Mouse (Mus musculus) thymus, adult 2 months (tissue): Measurements from ENCODE around the gene Ppm1m. TPM values are rescaled to one million over a fixed set of nuclear protein-coding genes. Genes with fewer than 3 reads are reported as not detected.

Experiments
- DNase-seq: peaks from one replicate; pipeline ENCODE4 v3.0.0; 2021
- H3K27ac ChIP-seq: fragments of 200-500 bp; 2 replicates; pipeline ENCODE4 v1.5.1; 2012; ENCODE audit warnings: low read length, control low read depth; ENCODE audit not compliant: control insufficient read depth, insufficient read depth
- H3K27me3 ChIP-seq: fragments of 200-500 bp; 2 replicates; pipeline ENCODE4 v1.6.1; 2012; ENCODE audit warnings: mild to moderate bottlenecking, low read length, moderate library complexity, mixed read lengths; ENCODE audit not compliant: control insufficient read depth, insufficient read depth
- H3K36me3 ChIP-seq: fragments of 200-500 bp; 2 replicates; pipeline ENCODE4 v1.6.1; 2012; ENCODE audit warnings: mild to moderate bottlenecking, low read length, moderate library complexity; ENCODE audit not compliant: control insufficient read depth, insufficient read depth
- H3K4me1 ChIP-seq: fragments of 200-500 bp; replicated peaks from 2 replicates; pipeline ENCODE4 v1.6.1; 2012; ENCODE audit warnings: low read length; ENCODE audit not compliant: control insufficient read depth, insufficient read depth
- H3K4me3 ChIP-seq: fragments of 200-500 bp; 2 replicates; pipeline ENCODE4 v1.5.1; 2012; ENCODE audit warnings: mild to moderate bottlenecking, low read length, control low read depth, moderate library complexity; ENCODE audit not compliant: control insufficient read depth, insufficient read depth
- CTCF ChIP-seq: fragments of 200-500 bp; IDR thresholded peaks from 2 replicates; pipeline ENCODE4 v1.5.1; 2012; ENCODE audit warnings: mild to moderate bottlenecking, control low read depth, low read length, moderate library complexity, borderline replicate concordance; ENCODE audit not compliant: control insufficient read depth, poor library complexity, insufficient read depth; ENCODE audit errors: extremely low read depth
- POLR2A ChIP-seq: fragments of 200-500 bp; IDR thresholded peaks from 2 replicates; pipeline ENCODE4 v1.6.1; 2012; ENCODE audit warnings: mild to moderate bottlenecking, low read length, control low read depth, moderate library complexity; ENCODE audit not compliant: control insufficient read depth, poor library complexity, insufficient read depth; ENCODE audit errors: extremely low read depth
- WGBS: fragments of 180-500 bp; shearing (Covaris S2); methylation state at CpG from one replicate; pipeline ENCODE4 v1.1.7; 2018; 5-methylcytosine and 5-hydroxymethylcytosine counted together
- polyA plus RNA-seq: library from polyadenylated mRNA; depleted of rRNA; stranded (reverse); fragments of >200 nt; gene quantifications from 2 replicates; pipeline ENCODE4 v1.2.3, GENCODE M21; 2012

Gene Ppm1m
- polyA plus RNA-seq, 1 experiment, result 58.6 TPM

DNA sequence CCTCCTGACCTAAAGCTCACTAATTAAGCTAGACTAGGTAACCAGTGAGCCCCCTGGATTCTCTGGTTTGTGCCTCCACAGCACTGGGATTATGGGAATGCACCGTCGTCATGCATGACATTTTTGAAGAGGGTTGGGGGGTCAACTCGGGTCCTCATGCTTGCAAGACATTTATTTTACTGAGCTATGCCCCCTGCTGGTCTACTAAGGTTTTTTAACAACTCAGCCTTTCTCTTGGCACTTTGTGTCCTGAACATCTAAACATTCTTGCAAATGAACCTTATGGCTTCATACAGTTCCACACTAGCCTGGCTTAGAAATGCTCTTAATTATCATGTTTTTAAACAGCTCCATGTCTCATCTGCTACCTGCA, 31.2 kb upstream of the Ppm1m start:
- H3K4me3 ChIP-seq, result no peak overlapping the region
- DNase-seq, result no peak
- no peaks in the 10 kb centered on the region for H3K36me3 ChIP-seq
- TF ChIP-seq CTCF (no peak), POLR2A (no peak)
- H3K27me3 ChIP-seq, result no peaks in the 10 kb centered on the region
- H3K4me1 ChIP-seq, result no peaks in the 10 kb centered on the region; the same call in 1 of the 2 replicates
- no peak overlapping the region for H3K27ac ChIP-seq
- 20% methylated on average over 3 of the region's 3 CpGs for WGBS

GRCm38 (mm10) chr9:106230051-106230733, 30.6 kb upstream of the Ppm1m start:
- Histone ChIP-seq H3K27me3 (no peaks in the 10 kb centered on the region; the same call in 1 of the 2 replicates), H3K36me3 (no peaks in the 10 kb centered on the region), H3K4me3 (no peak overlapping the region), H3K4me1 (no peaks in the 10 kb centered on the region; the same call in 1 of the 2 replicates), H3K27ac (no peak overlapping the region)
- 40% methylated on average over 9 of the region's 9 CpGs for WGBS
- no peak for DNase-seq
- TF ChIP-seq POLR2A, result no peak
- no peak for TF ChIP-seq CTCF

DNA sequence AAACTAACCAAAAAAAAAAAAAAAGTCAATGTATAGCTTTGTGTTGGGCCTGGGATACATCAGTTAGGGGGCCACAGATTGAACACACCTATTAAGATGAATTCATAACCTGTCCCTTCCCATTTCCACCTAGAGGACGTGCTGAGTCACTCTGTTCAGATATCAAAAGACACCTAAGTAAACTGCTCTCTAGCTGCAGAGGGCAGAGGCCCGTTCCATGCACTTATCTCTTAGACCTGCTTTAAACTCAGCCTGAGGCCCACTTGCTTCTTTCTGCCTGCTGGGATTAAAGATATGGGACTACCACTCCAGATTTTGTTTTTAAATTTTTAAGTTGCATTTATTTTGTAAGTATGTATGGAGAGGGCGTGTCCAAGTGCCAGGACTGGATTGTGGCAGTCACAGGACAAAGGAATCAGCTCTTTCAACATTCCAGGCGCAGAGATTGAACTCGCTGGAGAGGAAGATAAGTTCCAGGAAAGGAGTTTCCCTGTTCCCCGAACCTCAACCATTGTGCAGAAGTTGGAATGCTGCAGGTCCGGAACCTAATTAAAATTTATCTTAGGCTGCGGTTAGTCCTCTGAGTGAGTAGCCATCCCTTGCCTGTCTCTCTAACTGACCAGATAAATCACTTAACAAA, 28.4 kb upstream of the Ppm1m start:
- no peaks in the 10 kb centered on the region; the same call in 1 of the 2 replicates for H3K4me1 ChIP-seq
- WGBS, result 88% methylated on average over 8 of the region's 8 CpGs
- H3K27ac ChIP-seq, result no peak overlapping the region
- DNase-seq, result no peak
- no peaks in the 10 kb centered on the region for H3K36me3 ChIP-seq
- no peaks in the 10 kb centered on the region; the same call in 1 of the 2 replicates for H3K27me3 ChIP-seq
- no peak overlapping the region for H3K4me3 ChIP-seq
- TF ChIP-seq CTCF, result no peak
- TF ChIP-seq POLR2A, result no peak

- Histone ChIP-seq H3K27me3 (no peaks in the 10 kb centered on the region; the same call in 1 of the 2 replicates), H3K4me1 (peaks cover 9% of the 10 kb centered on the region; the same call in 1 of the 2 replicates), H3K4me3 (peak overlapping the region; percentile 15; the same call in 1 of the 2 replicates), H3K27ac (no peak overlapping the region), H3K36me3 (no peaks in the 10 kb centered on the region)
- no peak for DNase-seq
- 13% methylated on average over 34 of the region's 34 CpGs for WGBS
- TF ChIP-seq CTCF, result no peak
- no peak for TF ChIP-seq POLR2A
Observed at GRCm38 (mm10) chr9:106226151-106226682, 26.7 kb upstream of the Ppm1m start.

- H3K4me1 ChIP-seq, result peaks cover 9% of the 10 kb centered on the region; the same call in 1 of the 2 replicates
- no peak overlapping the region for H3K27ac ChIP-seq
- DNase-seq, result no peak
- no peak for TF ChIP-seq CTCF
- no peak for TF ChIP-seq POLR2A
- no peak overlapping the region for H3K4me3 ChIP-seq
- WGBS, result 76% methylated on average over 24 of the region's 24 CpGs
- no peaks in the 10 kb centered on the region for H3K36me3 ChIP-seq
- no peaks in the 10 kb centered on the region; the same call in 1 of the 2 replicates for H3K27me3 ChIP-seq
Observed at GRCm38 (mm10) chr9:106225469-106226150, 26.1 kb upstream of the Ppm1m start.

GRCm38 (mm10) chr9:106222994-106223393, 23.4 kb upstream of the Ppm1m start:
- no peak for DNase-seq
- TF ChIP-seq CTCF (no peak), POLR2A (no peak)
- Histone ChIP-seq H3K27me3 (no peaks in the 10 kb centered on the region; the same call in 1 of the 2 replicates), H3K4me3 (peak overlapping the region; percentile 17; the same call in 1 of the 2 replicates), H3K27ac (peak overlapping the region; percentile 55; the same call in 1 of the 2 replicates), H3K4me1 (0 out of 2 replicates have a peak, but pooled peaks cover 9% of the 10 kb centered on the region), H3K36me3 (no peaks in the 10 kb centered on the region)
- WGBS, result 46% methylated on average over 4 of the region's 4 CpGs
